10 mouse cellular contexts compared by ENCODE assay signal in genomic region chr2:102866594-102866993, GRCm38 (mm10). TPM values are rescaled to one million over a fixed set of nuclear protein-coding genes. Genes with fewer than 3 reads are reported as not detected.
DNase-seq lines count a peak whose midpoint lies in the region; ATAC-seq and TF ChIP-seq lines count a peak whose summit lies in the region.
"Had no signal": no experiment of that assay in that cellular context is flagged by ENCODE, and none has a peak within 500 bp of the region (broad histone marks: within the 10 kb centered on the region; RNA-seq: fewer than 3 reads in every experiment).

No protein-coding gene starts in this region.

- H3K27ac ChIP-seq in forebrain, embryonic 14.5 days (ENCODE audit: low read depth, low read length) = no peak overlapping the region
- H3K27ac ChIP-seq in forebrain, postnatal 0 days (ENCODE audit: low read depth, low read length) = no peak overlapping the region
- H3K27ac ChIP-seq in lung, postnatal 0 days (ENCODE audit: low read length) = no peak overlapping the region; the same call in 1 of the 2 replicates
- peak overlapping the region; percentile 63 for H3K27ac ChIP-seq in heart, postnatal 0 days (ENCODE audit: low read depth)
- H3K27ac ChIP-seq in small intestine, adult 2 months (ENCODE audit: insufficient read depth, low read depth, low read length) = peak overlapping the region; percentile 52; the same call in 1 of the 2 replicates
- no peak overlapping the region for H3K27ac ChIP-seq in midbrain, embryonic 13.5 days

- TF ChIP-seq EP300 in lung, postnatal 0 days (IDR thresholded peaks at IDR 0.05) = 0 out of 2 replicates have a peak, but pooled peaks have one; percentile 12
- TF ChIP-seq EP300 in heart, postnatal 0 days (IDR thresholded peaks at IDR 0.05; ENCODE audit: low read depth) = no peak

- H3K4me2 ChIP-seq in forebrain, embryonic 14.5 days (ENCODE audit: low read length) = no peak overlapping the region
- H3K4me2 ChIP-seq in forebrain, postnatal 0 days (ENCODE audit: low read depth) = no peak overlapping the region
- H3K4me2 ChIP-seq in lung, postnatal 0 days (replicated peaks; ENCODE audit: low read depth, low read length) = no peak overlapping the region
- no peak overlapping the region for H3K4me2 ChIP-seq in heart, postnatal 0 days (ENCODE audit: low read depth, low read length)
- no peak overlapping the region for H3K4me2 ChIP-seq in midbrain, embryonic 13.5 days (replicated peaks)
- H3K4me2 ChIP-seq: midbrain, embryonic 11.5 days had no signal

- peak; percentile 37 for DNase-seq in forebrain, embryonic 14.5 days (ENCODE audit: low spot score)
- DNase-seq in forebrain, postnatal 0 days = no peak
- peak; percentile 14 for DNase-seq in lung, postnatal 0 days (ENCODE audit: low spot score)
- no peak for DNase-seq in lung, adult 2 months
- peak; percentile 30 for DNase-seq in heart, postnatal 0 days (ENCODE audit: low spot score)
- DNase-seq in frontal cortex, postnatal 14 days (ENCODE audit: low spot score in 2 of 2) = no peak
- DNase-seq: gastrocnemius, postnatal 36 days had no signal

- H3K36me3 ChIP-seq in forebrain, embryonic 14.5 days (ENCODE audit: control insufficient read depth, insufficient read depth, low read length) = no peaks in the 10 kb centered on the region
- no peaks in the 10 kb centered on the region for H3K36me3 ChIP-seq in forebrain, postnatal 0 days (ENCODE audit: insufficient read depth)
- H3K36me3 ChIP-seq in lung, postnatal 0 days (ENCODE audit: insufficient read depth, low read length) = no peaks in the 10 kb centered on the region
- H3K36me3 ChIP-seq in heart, postnatal 0 days (replicated peaks; ENCODE audit: control insufficient read depth, insufficient read depth, low read length) = no peaks in the 10 kb centered on the region; the same call in 1 of the 2 replicates
- H3K36me3 ChIP-seq in small intestine, adult 2 months (ENCODE audit: control insufficient read depth, insufficient read depth, low read length) = peaks cover 2% of the 10 kb centered on the region; the same call in 1 of the 2 replicates
- H3K36me3 ChIP-seq in midbrain, embryonic 13.5 days = no peaks in the 10 kb centered on the region

- no peak for TF ChIP-seq CTCF in forebrain, postnatal 0 days (IDR thresholded peaks at IDR 0.05; ENCODE audit: low read depth)
- TF ChIP-seq CTCF in lung, postnatal 0 days (IDR thresholded peaks at IDR 0.05) = no peak
- TF ChIP-seq CTCF in lung, adult 2 months (IDR thresholded peaks at IDR 0.05; ENCODE audit: insufficient read depth, low read length) = no peak
- TF ChIP-seq CTCF in heart, postnatal 0 days (IDR thresholded peaks at IDR 0.05; ENCODE audit: low read depth) = no peak
- no peak for TF ChIP-seq CTCF in small intestine, adult 2 months (IDR thresholded peaks at IDR 0.05; ENCODE audit: extremely low read depth, insufficient read length, insufficient replicate concordance, low read depth, low read length)

- no peak overlapping the region for H3K9ac ChIP-seq in forebrain, embryonic 14.5 days (ENCODE audit: low read length)
- H3K9ac ChIP-seq in forebrain, postnatal 0 days = no peak overlapping the region
- H3K9ac ChIP-seq in lung, postnatal 0 days (replicated peaks; ENCODE audit: low read depth) = no peak overlapping the region
- H3K9ac ChIP-seq in heart, postnatal 0 days (replicated peaks; ENCODE audit: low read depth, low read length) = no peak overlapping the region
- no peak overlapping the region for H3K9ac ChIP-seq in midbrain, embryonic 13.5 days (replicated peaks)

- no peaks in the 10 kb centered on the region for H3K9me3 ChIP-seq in forebrain, embryonic 14.5 days (replicated peaks; ENCODE audit: control insufficient read depth, low read length)
- no peaks in the 10 kb centered on the region for H3K9me3 ChIP-seq in forebrain, postnatal 0 days (ENCODE audit: low read length)
- no peaks in the 10 kb centered on the region for H3K9me3 ChIP-seq in lung, postnatal 0 days (ENCODE audit: low read length)
- no peaks in the 10 kb centered on the region for H3K9me3 ChIP-seq in heart, postnatal 0 days (replicated peaks; ENCODE audit: control insufficient read depth, low read length)
- no peaks in the 10 kb centered on the region for H3K9me3 ChIP-seq in midbrain, embryonic 13.5 days

- no peaks in the 10 kb centered on the region for H3K27me3 ChIP-seq in forebrain, embryonic 14.5 days (replicated peaks; ENCODE audit: control insufficient read depth, insufficient read depth, low read length)
- H3K27me3 ChIP-seq in forebrain, postnatal 0 days (ENCODE audit: insufficient read depth, low read length) = no peaks in the 10 kb centered on the region
- H3K27me3 ChIP-seq in lung, postnatal 0 days (replicated peaks; ENCODE audit: insufficient read depth, low read length) = no peaks in the 10 kb centered on the region
- no peaks in the 10 kb centered on the region for H3K27me3 ChIP-seq in heart, postnatal 0 days (ENCODE audit: control insufficient read depth, insufficient read depth, low read length)
- no peaks in the 10 kb centered on the region for H3K27me3 ChIP-seq in small intestine, adult 2 months (ENCODE audit: control insufficient read depth, insufficient read depth, low read length)
- no peaks in the 10 kb centered on the region for H3K27me3 ChIP-seq in midbrain, embryonic 13.5 days

- no peak for ATAC-seq in forebrain, embryonic 14.5 days
- no peak for ATAC-seq in forebrain, postnatal 0 days
- ATAC-seq in lung, postnatal 0 days = peak; percentile 38; the same call in 1 of the 2 replicates
- ATAC-seq in heart, postnatal 0 days (ENCODE audit: insufficient read depth, low read depth) = peak; percentile 33; the same call in 1 of the 2 replicates
- ATAC-seq in midbrain, embryonic 13.5 days = no peak

- no peak for TF ChIP-seq POLR2A in lung, adult 2 months (IDR thresholded peaks at IDR 0.05; ENCODE audit: borderline replicate concordance, extremely low read depth, low read depth, low read length)
- no peak for TF ChIP-seq POLR2A in small intestine, adult 2 months (IDR thresholded peaks at IDR 0.05; ENCODE audit: low read depth, low read length)

- H3K4me1 ChIP-seq in forebrain, embryonic 14.5 days (ENCODE audit: control insufficient read depth, insufficient read depth, low read length) = peaks cover 5% of the 10 kb centered on the region; the same call in 1 of the 2 replicates
- no peaks in the 10 kb centered on the region for H3K4me1 ChIP-seq in forebrain, postnatal 0 days (ENCODE audit: insufficient read depth)
- H3K4me1 ChIP-seq in lung, postnatal 0 days (ENCODE audit: insufficient read depth, low read depth, low read length) = peaks cover 3% of the 10 kb centered on the region; the same call in 1 of the 2 replicates
- peaks cover 9% of the 10 kb centered on the region for H3K4me1 ChIP-seq in lung, adult 2 months (ENCODE audit: control insufficient read depth, insufficient read depth, low read length)
- peaks cover 23% of the 10 kb centered on the region for H3K4me1 ChIP-seq in heart, postnatal 0 days (ENCODE audit: control insufficient read depth, insufficient read depth)
- peaks cover 4% of the 10 kb centered on the region; the same call in 1 of the 2 replicates for H3K4me1 ChIP-seq in small intestine, adult 2 months (ENCODE audit: control insufficient read depth, insufficient read depth, insufficient read length, low read length)
- peaks cover 12% of the 10 kb centered on the region; the same call in 1 of the 2 replicates for H3K4me1 ChIP-seq in midbrain, embryonic 13.5 days (replicated peaks)

- WGBS in forebrain, embryonic 14.5 days = 3% methylated on average over 1 of the region's 1 CpGs
- 5% methylated on average over 1 of the region's 1 CpGs for WGBS in forebrain, postnatal 0 days
- WGBS in lung, postnatal 0 days = 0% methylated on average over 1 of the region's 1 CpGs
- WGBS in lung, adult 2 months = 3% methylated on average over 1 of the region's 1 CpGs
- 0% methylated on average over 1 of the region's 1 CpGs for WGBS in heart, postnatal 0 days
- 7% methylated on average over 1 of the region's 1 CpGs for WGBS in small intestine, adult 2 months
- whole genome bisulfite sequencing in midbrain, embryonic 13.5 days = 38% methylated on average over 1 of the region's 1 CpGs

- H3K4me3 ChIP-seq in forebrain, embryonic 14.5 days (ENCODE audit: low read depth, low read length) = no peak overlapping the region
- no peak overlapping the region for H3K4me3 ChIP-seq in forebrain, postnatal 0 days (ENCODE audit: low read depth, low read length)
- H3K4me3 ChIP-seq in lung, postnatal 0 days (ENCODE audit: low read depth, low read length) = no peak overlapping the region
- no peak overlapping the region for H3K4me3 ChIP-seq in lung, adult 2 months (replicated peaks; ENCODE audit: extremely low read depth, low read depth, low read length)
- H3K4me3 ChIP-seq in heart, postnatal 0 days (ENCODE audit: low read depth, low read length) = no peak overlapping the region
- no peak overlapping the region for H3K4me3 ChIP-seq in small intestine, adult 2 months (ENCODE audit: low read depth, low read length)
- H3K4me3 ChIP-seq in midbrain, embryonic 13.5 days (replicated peaks) = no peak overlapping the region

RNA-seq across cellular contexts. Expression of gene Cd44, which starts 34.9 kb away (rescaled TPM):
- polyA plus RNA-seq in forebrain, embryonic 14.5 days (2014; fragmentation: Nextera tagmentation; extraction: Ambion mirVana) = 2.1 and 2.2 TPM in 2 replicates
- total RNA-seq in forebrain, postnatal 0 days (2014; rRNA removed) = 4.5 and 7.8 TPM in 2 replicates
- polyA plus RNA-seq in forebrain, postnatal 0 days (2015; fragmentation: Nextera tagmentation; extraction: Ambion mirVana) = 3.0 and 3.6 TPM in 2 replicates
- 44.2 and 45.2 TPM in 2 replicates for polyA plus RNA-seq in lung, postnatal 0 days (2015; fragmentation: Nextera tagmentation; extraction: Ambion mirVana)
- polyA plus RNA-seq in lung, adult 2 months (2012; rRNA removed) = 46.8 and 59.3 TPM in 2 replicates
- total RNA-seq in heart, postnatal 0 days (2014; rRNA removed; ENCODE audit: low replicate concordance) = 12.5 and 25.8 TPM in 2 replicates
- polyA plus RNA-seq in heart, postnatal 0 days (2015; fragmentation: Nextera tagmentation; extraction: Ambion mirVana) = 7.4 and 9.3 TPM in 2 replicates
- polyA plus RNA-seq in small intestine, adult 2 months (2012; rRNA removed) = 8.9 and 10.8 TPM in 2 replicates
- polyA plus RNA-seq in midbrain, embryonic 13.5 days (2015; fragmentation: Nextera tagmentation; extraction: Ambion mirVana) = 1.5 and 2.1 TPM in 2 replicates

Comparison
In these comparisons a context has a peak if more than half of its experiments do, and no peak if none do; other contexts are left out.
1. DNase-seq: peak in forebrain, embryonic 14.5 days (single experiment), lung, postnatal 0 days (single experiment) and heart, postnatal 0 days (single experiment); none in forebrain, postnatal 0 days (single experiment), lung, adult 2 months (single experiment) and frontal cortex, postnatal 14 days (0 of 2).
2. ATAC-seq: peak in lung, postnatal 0 days (single experiment) and heart, postnatal 0 days (single experiment); none in forebrain, embryonic 14.5 days (single experiment), forebrain, postnatal 0 days (single experiment) and midbrain, embryonic 13.5 days (single experiment).
3. H3K27ac ChIP-seq: peak in heart, postnatal 0 days (single experiment) and small intestine, adult 2 months (single experiment); none in forebrain, embryonic 14.5 days (single experiment), forebrain, postnatal 0 days (single experiment), lung, postnatal 0 days (single experiment) and midbrain, embryonic 13.5 days (single experiment).